Mouse (Mus musculus) brain, embryonic 14.5 days (tissue): Measurements from ENCODE around the gene Arhgap21.

Experiments used
- CTCF ChIP-seq: fragments of 200-500 bp; IDR thresholded peaks from 2 replicates; pipeline ENCODE4 v1.5.1; 2012; ENCODE audit warnings: inconsistent platforms, mild to moderate bottlenecking, moderate library complexity, borderline replicate concordance; ENCODE audit not compliant: insufficient read depth, insufficient read length; ENCODE audit errors: extremely low read depth
- POLR2A ChIP-seq: fragments of 200-500 bp; IDR thresholded peaks from 2 replicates; pipeline ENCODE4 v1.6.1; 2012; ENCODE audit warnings: mild to moderate bottlenecking, inconsistent platforms, borderline replicate concordance; ENCODE audit not compliant: poor library complexity, insufficient read depth, insufficient read length, severe bottlenecking; ENCODE audit errors: extremely low read depth

GRCm38 (mm10) chr2:20924938-20925337 lies 43.7 kb downstream of the Arhgap21 start:
- no peak for TF ChIP-seq POLR2A
- TF ChIP-seq CTCF: no peak
